Mouse (Mus musculus) layer of hippocampus, postnatal 14 days (tissue): ENCODE results near the gene Tmem245. TPM values are rescaled to one million over a fixed set of nuclear protein-coding genes. Genes with fewer than 3 reads are reported as not detected.

Experiments
- DNase-seq, 2 experiments: peaks; one replicate each; pipeline ENCODE4 v3.0.0; 2021 to 2022; ENCODE audit warnings: low spot score in 2 of 2, mixed read lengths in 1 of 2
- long read RNA-seq, 2 experiments: library from polyadenylated mRNA; stranded (forward); transcript quantifications; one replicate each; pipeline ENCODE4 v2.0.0; 2021
- total RNA-seq, 2 experiments: library from RNA; stranded (reverse); gene quantifications; 2 replicates each; pipeline ENCODE4 v1.2.3; 2021

Tmem245 gene
- 10 to 100 TPM; 28.1 to 28.7 TPM for total RNA-seq
- long read RNA-seq, experiment 1, full-length matches to known transcripts, result 1 of 4 reads
- long read RNA-seq, experiment 1, partial matches to known transcripts, result 0 of 4 reads
- long read RNA-seq, experiment 1, other reads (novel, unspliced or antisense), result 3 of 4 reads
- long read RNA-seq, experiment 2, full-length matches to known transcripts, result 2 of 5 reads
- long read RNA-seq, experiment 2, partial matches to known transcripts, result 0 of 5 reads
- long read RNA-seq, experiment 2, other reads (novel, unspliced or antisense), result 3 of 5 reads

DNA sequence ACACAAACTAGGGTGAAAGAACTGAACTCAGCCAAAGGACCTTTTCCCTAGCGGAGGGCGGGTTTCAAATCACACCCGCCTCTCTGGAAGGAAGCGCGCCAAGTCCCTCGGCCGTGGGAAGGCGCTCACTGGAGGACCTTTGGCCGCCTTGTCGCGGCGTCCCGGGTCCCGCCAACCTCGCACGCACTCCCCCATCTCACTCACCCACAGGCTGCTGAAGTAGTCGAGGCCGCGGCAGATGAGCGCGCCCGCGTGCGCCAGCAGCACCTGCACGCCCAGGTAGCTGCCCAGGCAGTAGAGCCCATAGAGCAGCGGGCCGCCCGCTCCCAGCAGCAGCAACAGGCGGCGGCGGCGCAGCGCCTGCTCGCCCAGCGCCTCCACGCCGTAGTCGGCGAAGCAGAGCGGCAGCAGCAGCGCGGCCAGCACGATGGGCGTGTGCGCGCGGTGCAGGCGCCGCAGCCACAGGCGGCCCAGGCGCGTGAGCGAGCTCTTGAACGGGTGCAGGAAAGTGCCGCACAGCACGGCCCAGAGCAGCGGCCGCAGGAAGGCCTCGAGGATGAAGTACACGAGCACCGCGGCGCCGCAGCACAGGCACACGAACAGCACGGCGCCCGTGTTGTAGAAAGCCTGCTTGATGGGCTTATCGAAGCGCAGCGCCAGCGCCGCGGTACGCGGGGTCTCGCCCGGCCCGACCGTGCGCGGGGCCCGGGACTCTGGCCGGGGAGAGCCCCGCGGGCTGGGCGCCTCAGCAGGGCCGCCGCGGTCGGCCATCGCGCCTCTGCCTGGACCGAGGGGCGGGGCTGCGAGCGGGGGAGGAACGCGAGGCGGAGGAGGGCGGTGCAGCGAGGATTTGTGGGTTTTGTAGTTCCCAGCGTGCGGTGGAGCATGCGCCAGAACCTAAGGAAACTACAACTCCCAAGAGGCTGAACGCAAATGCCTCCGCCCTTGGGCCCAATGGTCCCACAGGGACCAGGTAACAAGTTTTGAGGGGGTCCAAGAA, at the start of gene Tmem245:
TSS of gene Tmem245 (minus strand) at position 797 of the 1,000 bp plus-strand sequence.
- DNase-seq, result peak; percentile 86 to 96

GRCm38 (mm10) chr4:56993331-56993730, 46.1 kb upstream of the Tmem245 start:
- no peak for DNase-seq

DNA sequence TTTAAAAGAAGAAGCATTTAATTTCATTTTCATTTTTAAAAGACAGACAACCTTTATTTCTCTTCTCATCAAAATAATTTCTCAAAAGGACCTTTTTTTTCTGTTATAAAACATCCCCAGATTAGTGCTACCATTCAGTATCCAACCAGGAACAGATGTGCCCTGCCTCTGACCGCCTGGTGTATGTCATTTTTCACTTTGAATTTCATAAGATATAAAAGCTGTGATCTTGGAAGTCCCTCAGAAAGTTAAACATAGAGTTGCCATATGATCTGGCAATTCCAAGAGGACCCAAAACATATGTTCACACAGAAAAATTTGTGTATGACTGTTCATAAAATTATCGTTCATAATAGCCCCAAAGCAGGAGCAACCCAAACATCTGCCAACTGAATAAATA, 44.7 kb upstream of the Tmem245 start:
- DNase-seq, result no peak

GRCm38 (mm10) chr4:56990215-56990584, 43.0 kb upstream of the Tmem245 start, which contains the start of gene Frrs1l:
Gene Frrs1l, minus strand, starts transcription at chr4:56990391.
- DNase-seq, result peak; percentile 64 to 69

- peak; percentile 41 to 52 for DNase-seq
These were observed 42.4 kb upstream of the Tmem245 start for GRCm38 (mm10) chr4:56989431-56990214.

GRCm38 (mm10) chr4:56965586-56966179, 18.4 kb upstream of the Tmem245 start:
- no peak for DNase-seq

DNA sequence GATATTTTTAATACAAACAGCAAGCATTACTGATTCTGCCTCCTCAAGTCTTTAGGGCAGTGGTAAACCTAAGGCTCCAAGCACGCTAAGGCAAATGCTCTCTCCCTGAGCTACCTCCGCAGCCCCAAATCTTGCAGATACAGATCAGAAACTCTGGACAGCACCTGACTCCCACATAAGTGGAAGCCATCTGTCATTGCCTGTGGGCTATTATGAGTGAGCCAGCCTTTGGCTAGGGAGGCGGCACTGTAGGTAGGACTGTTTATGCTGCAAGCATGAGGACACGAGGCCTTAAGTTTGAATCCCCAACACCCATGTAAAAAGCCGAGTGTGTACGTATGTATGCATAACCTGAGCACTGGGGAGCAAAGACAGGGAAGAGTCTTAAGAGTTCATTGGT, 16.4 kb upstream of the Tmem245 start:
- DNase-seq, result no peak

- DNase-seq, result no peak
These were observed 14.2 kb upstream of the Tmem245 start for GRCm38 (mm10) chr4:56961320-56961925.

DNA sequence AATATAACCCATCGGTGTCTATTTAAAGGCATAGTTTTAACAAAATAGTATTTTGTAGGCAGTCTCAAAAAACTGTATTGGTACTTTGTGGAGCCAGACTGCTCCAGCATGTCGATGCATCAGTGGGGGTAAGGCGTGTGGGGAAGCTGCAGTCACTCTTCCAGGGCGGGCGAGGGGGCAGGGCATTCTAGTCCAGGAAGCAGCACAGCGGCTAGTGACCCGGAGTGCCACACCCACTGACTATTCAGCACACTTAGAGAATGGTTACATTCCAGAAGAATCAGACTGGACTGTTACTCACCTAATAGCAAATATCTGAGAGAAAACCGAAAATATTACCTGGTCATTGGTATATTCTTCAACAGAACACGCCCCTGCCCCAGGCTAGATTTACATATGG, 10.3 kb upstream of the Tmem245 start:
- DNase-seq, result no peak

- DNase-seq, result no peak
These were observed 6.0 kb upstream of the Tmem245 start for GRCm38 (mm10) chr4:56953235-56953634.

DNA sequence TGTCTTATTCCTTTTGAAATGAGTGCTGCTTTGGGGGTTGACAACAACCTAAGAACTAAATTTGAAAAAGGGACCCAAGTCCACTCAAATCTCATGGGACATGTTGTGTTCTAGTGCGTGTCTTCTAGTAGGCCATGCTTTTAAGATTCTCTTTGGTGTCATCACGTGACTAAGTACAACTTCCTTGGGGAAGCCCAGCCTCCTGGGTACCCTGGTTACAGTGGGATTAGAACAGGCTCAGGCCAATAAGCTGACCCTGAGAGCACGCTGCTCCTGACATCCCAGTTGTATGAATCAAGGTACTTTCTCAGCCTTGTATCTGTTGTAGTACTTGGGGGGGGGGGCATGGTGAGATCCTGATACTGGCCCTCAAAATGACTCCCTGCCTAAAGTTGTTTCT, 4.5 kb upstream of the Tmem245 start:
- DNase-seq, result no peak

DNA sequence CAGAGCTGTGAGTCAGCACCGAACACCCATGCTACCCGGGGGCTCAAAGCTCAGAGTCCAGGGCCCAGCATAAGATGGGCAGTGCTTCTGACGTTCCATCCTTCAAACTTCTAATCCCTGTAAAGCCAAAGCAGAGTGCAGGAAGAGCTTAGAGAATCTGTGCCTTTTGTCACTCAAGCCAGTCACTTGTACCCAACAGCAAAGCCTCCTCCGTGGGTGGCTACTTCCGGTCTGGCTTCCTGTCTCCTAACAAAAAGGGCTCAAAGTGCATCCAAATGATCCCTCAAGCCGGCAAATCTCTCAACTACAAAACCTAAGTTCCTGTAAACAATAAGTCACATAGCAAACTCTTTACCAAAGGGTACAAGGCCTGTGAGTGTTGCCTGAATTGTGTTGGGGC, 2.3 kb upstream of the Tmem245 start:
- DNase-seq, result no peak

DNA sequence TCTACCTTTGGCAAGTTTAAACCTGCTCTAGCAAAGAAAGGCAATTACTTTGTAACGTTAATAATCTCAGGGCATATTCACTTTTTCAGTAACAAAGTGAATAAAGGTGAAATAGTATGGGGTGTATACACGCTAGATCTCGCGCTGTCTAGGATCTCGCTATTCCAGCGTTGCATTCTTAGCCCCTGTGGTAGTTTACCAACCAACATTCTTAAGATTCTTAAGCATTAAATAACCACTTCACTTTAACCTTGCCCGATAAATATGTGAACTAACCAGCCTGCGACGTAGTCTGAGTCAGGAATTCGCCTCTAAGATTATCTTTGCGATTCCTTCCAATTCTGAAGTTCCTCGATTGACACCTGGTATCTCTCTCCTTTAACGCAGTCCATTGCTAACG, 1.1 kb downstream of the Tmem245 start:
- no peak for DNase-seq

GRCm38 (mm10) chr4:56944286-56944685, 3.0 kb downstream of the Tmem245 start:
- no peak for DNase-seq

DNA sequence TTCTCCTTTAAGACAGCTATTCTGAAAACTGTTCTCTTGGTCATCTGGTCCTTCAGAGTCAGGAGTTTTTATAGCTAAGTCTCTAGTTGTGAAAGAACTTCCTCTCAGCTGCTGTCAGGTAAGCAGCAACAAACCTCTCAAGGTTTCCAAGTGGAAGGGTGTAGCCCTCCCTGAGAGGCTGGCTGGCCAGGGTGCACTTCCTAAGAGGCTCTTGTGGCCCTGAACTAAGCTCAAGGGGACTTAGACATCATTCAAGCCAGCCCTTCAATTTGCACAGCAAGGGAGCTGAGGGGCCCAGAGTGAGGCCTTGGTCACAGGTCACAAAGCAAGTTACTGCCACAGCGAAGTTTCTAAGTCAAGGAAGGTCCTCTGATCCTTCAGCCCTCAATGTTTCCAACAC, 4.0 kb downstream of the Tmem245 start:
- no peak for DNase-seq

DNA sequence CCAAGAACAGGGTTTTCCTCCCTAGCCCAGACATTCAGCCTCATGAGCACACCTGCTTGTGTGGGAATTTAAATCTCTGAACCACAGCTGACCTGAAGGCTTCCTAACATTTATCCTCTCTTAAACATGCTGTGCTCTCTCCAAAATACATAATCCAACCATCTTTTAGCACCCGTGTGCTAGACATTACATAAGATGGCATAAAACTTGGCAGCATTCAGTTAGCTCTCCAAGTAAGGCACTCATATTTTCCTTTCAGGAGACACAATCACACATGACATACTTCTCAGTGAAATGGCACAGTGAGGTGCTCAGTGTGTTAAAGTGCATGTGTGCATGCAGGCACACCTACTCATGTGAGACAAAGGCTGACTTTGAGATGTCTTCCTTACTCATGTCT, 4.7 kb downstream of the Tmem245 start:
- DNase-seq, result no peak

- no peak for DNase-seq
These were observed 5.8 kb downstream of the Tmem245 start for GRCm38 (mm10) chr4:56941481-56941880.

- no peak for DNase-seq
These were observed 10.1 kb downstream of the Tmem245 start for GRCm38 (mm10) chr4:56937136-56937535.

GRCm38 (mm10) chr4:56935327-56935726, 11.9 kb downstream of the Tmem245 start:
- DNase-seq, result no peak

DNA sequence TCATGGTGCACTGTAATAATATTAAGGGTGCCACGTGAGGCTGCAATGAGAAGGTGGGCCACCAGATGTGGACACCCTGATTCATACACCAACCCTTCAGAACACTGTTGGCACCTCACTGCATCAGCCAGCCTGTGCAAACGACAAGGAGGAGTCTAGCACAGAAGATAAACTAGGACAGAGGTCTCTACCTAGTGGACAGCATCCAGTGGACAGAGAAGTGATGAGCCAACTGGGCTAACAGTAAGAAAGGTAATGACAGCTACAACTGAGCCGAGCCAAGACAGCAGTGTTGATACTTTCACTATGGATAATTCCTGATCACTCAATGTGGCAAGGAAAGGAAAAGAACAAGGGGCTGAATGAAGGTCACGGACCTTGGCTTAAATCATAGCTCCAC, 14.1 kb downstream of the Tmem245 start:
- no peak for DNase-seq

GRCm38 (mm10) chr4:56932096-56932495, 15.1 kb downstream of the Tmem245 start:
- no peak for DNase-seq
